Mouse (Mus musculus) mouse trophoblast stem cell (cell line): ENCODE measurements around the gene Bst2.

Experiments used
- in situ Hi-C, 2 experiments: fragments of 300-500 bp; cut with MseI, MboI; formaldehyde crosslinking; loops; 2 replicates in 1 of 2; 3 replicates in 1 of 2; pipeline ENCODE4 v1.15.1; 2025

The Bst2 gene

GRCm38 (mm10) chr8:71485142-71486135 is 51.8 kb downstream of the Bst2 start, which contains the start of gene Ano8:
Ano8 (minus strand) TSS chr8:71485963.
- in situ Hi-C loops: no loop called here

- in situ Hi-C loops: no loop called here
Measured at GRCm38 (mm10) chr8:71484736-71485135, 52.5 kb downstream of the Bst2 start.
